32 mouse cellular contexts compared by ENCODE assay signal in genomic region chr16:89188621-89189020, GRCm38 (mm10). TPM values are rescaled to one million over a fixed set of nuclear protein-coding genes. Genes with fewer than 3 reads are reported as not detected.
"Had no signal": no experiment of that assay in that cellular context is flagged by ENCODE, and none has a peak within 500 bp of the region (broad histone marks: within the 10 kb centered on the region; RNA-seq: fewer than 3 reads in every experiment).

No protein-coding gene starts in this region.

- DNase-seq: gastrocnemius, postnatal 14 days; gastrocnemius, postnatal 36 days; heart, adult 18-20 months; heart, postnatal 10 days; heart, postnatal 36 days; kidney, adult 11 months; kidney, adult 2 months; kidney, adult 9 months; kidney, postnatal 14 days; kidney, postnatal 36 days; liver; liver, embryonic 13.5 days; liver, postnatal 0 days had no signal

- H3K4me3 ChIP-seq: heart, embryonic 10.5 days; heart, embryonic 12.5 days; hindbrain, embryonic 13.5 days; hindbrain, embryonic 15.5 days; kidney, embryonic 15.5 days; layer of hippocampus, adult 2 months; left cerebral cortex, adult 2 months; limb, embryonic 10.5 days; limb, embryonic 12.5 days; liver, embryonic 13.5 days; liver, embryonic 15.5 days had no signal

- H3K27ac ChIP-seq: heart, embryonic 10.5 days; hindbrain, embryonic 13.5 days; hindbrain, embryonic 15.5 days; hindbrain, postnatal 0 days; kidney, embryonic 15.5 days; kidney, postnatal 0 days; layer of hippocampus, adult 2 months; left cerebral cortex, adult 2 months; limb, embryonic 10.5 days; limb, embryonic 12.5 days; liver, embryonic 13.5 days; liver, embryonic 15.5 days had no signal

- H3K36me3 ChIP-seq: heart, embryonic 10.5 days; heart, embryonic 12.5 days; hindbrain, embryonic 13.5 days; hindbrain, embryonic 15.5 days; kidney, embryonic 15.5 days; limb, embryonic 10.5 days; limb, embryonic 12.5 days; liver, embryonic 13.5 days; liver, embryonic 15.5 days had no signal

- H3K4me1 ChIP-seq: heart, embryonic 10.5 days; heart, embryonic 12.5 days; hindbrain, embryonic 13.5 days; hindbrain, embryonic 15.5 days; kidney, embryonic 15.5 days; limb, embryonic 10.5 days; limb, embryonic 12.5 days; liver, embryonic 13.5 days; liver, embryonic 15.5 days had no signal

- H3K9me3 ChIP-seq: heart, embryonic 10.5 days; hindbrain, embryonic 13.5 days; hindbrain, embryonic 15.5 days; kidney, embryonic 15.5 days; limb, embryonic 10.5 days; limb, embryonic 12.5 days; liver, embryonic 15.5 days had no signal

- H3K9ac ChIP-seq: heart, embryonic 12.5 days; hindbrain, embryonic 13.5 days; hindbrain, embryonic 15.5 days; kidney, embryonic 15.5 days; limb, embryonic 12.5 days; liver, embryonic 13.5 days; liver, embryonic 15.5 days; liver, postnatal 0 days had no signal

RNA-seq across cellular contexts. Expression of gene 1110057P08Rik, which starts 14.1 kb away (rescaled TPM):
- total RNA-seq: gastrocnemius, adult 8-10 months; gastrocnemius, postnatal 14 days; gastrocnemius, postnatal 36 days; heart, adult 18-20 months; heart, adult 8-10 months; heart, postnatal 10 days; heart, postnatal 36 days; hematopoietic stem cell, adult 5-6 weeks; hindbrain, postnatal 0 days; layer of hippocampus, adult 2 months; layer of hippocampus, postnatal 10 days; layer of hippocampus, postnatal 25 days; left cerebral cortex, adult 2 months; left cerebral cortex, postnatal 14 days; left cerebral cortex, postnatal 36 days had no signal

RNA-seq across cellular contexts. Expression of gene Krtap20-2, which starts 17.0 kb away (rescaled TPM):
- total RNA-seq: gastrocnemius, adult 8-10 months; gastrocnemius, postnatal 14 days; gastrocnemius, postnatal 36 days; heart, adult 18-20 months; heart, adult 8-10 months; heart, postnatal 10 days; heart, postnatal 36 days; hematopoietic stem cell, adult 5-6 weeks; hindbrain, postnatal 0 days; layer of hippocampus, adult 2 months; layer of hippocampus, postnatal 10 days; layer of hippocampus, postnatal 25 days; left cerebral cortex, adult 2 months; left cerebral cortex, postnatal 14 days; left cerebral cortex, postnatal 36 days had no signal

RNA-seq across cellular contexts. Expression of gene Gm7735, which starts 19.3 kb away (rescaled TPM):
- total RNA-seq: gastrocnemius, adult 8-10 months; gastrocnemius, postnatal 14 days; gastrocnemius, postnatal 36 days; heart, adult 18-20 months; heart, adult 8-10 months; heart, postnatal 10 days; heart, postnatal 36 days; hematopoietic stem cell, adult 5-6 weeks; hindbrain, postnatal 0 days; layer of hippocampus, adult 2 months; layer of hippocampus, postnatal 10 days; layer of hippocampus, postnatal 25 days; left cerebral cortex, adult 2 months; left cerebral cortex, postnatal 14 days; left cerebral cortex, postnatal 36 days had no signal

RNA-seq across cellular contexts. Expression of gene Gm9789, which starts 30.9 kb away (rescaled TPM):
- total RNA-seq: gastrocnemius, adult 8-10 months; gastrocnemius, postnatal 14 days; gastrocnemius, postnatal 36 days; heart, adult 18-20 months; heart, adult 8-10 months; heart, postnatal 10 days; heart, postnatal 36 days; hematopoietic stem cell, adult 5-6 weeks; hindbrain, postnatal 0 days; layer of hippocampus, adult 2 months; layer of hippocampus, postnatal 10 days; layer of hippocampus, postnatal 25 days; left cerebral cortex, adult 2 months; left cerebral cortex, postnatal 14 days; left cerebral cortex, postnatal 36 days had no signal

RNA-seq across cellular contexts. Expression of gene Gm10061, which starts 37.7 kb away (rescaled TPM):
- total RNA-seq: gastrocnemius, adult 8-10 months; gastrocnemius, postnatal 14 days; gastrocnemius, postnatal 36 days; heart, adult 18-20 months; heart, adult 8-10 months; heart, postnatal 10 days; heart, postnatal 36 days; hematopoietic stem cell, adult 5-6 weeks; hindbrain, postnatal 0 days; layer of hippocampus, adult 2 months; layer of hippocampus, postnatal 10 days; layer of hippocampus, postnatal 25 days; left cerebral cortex, adult 2 months; left cerebral cortex, postnatal 14 days; left cerebral cortex, postnatal 36 days had no signal
